Mouse (Mus musculus) liver, postnatal 0 days (tissue): ENCODE data around the gene Mcm6.

Source experiments
- CTCF ChIP-seq: sonication (generic); IDR thresholded peaks from 2 replicates; pipeline ENCODE4 v1.5.1; 2016; ENCODE audit warnings: antibody characterized with exemption, low read depth
- EP300 ChIP-seq: IDR thresholded peaks from 2 replicates; pipeline ENCODE4 v1.6.1; 2016; ENCODE audit warnings: antibody characterized with exemption, low read depth, mild to moderate bottlenecking

DNA sequence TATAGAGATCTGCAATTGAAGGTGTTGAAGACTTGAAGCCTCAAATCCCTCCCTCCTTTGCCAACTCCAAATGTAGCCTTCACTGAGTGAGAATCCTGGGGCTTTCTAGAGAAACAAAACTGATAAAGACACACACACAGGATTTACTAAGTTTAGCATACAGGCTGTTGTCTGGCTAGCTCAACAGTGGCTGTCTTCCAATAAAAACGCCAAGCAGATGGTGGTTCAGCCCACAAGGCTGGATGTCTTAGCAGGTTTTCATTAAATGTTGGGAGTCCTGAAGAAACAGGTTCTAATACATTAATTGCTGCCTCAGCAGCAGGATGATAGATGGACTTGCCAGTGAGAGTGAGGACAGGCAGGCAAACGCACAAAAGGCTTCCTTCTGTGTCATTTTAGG is 1.1 kb upstream of the Mcm6 start:
- TF ChIP-seq CTCF (no peak), EP300 (no peak)
